ENCODE assay signal across 8 mouse cellular contexts in the genomic region with DNA sequence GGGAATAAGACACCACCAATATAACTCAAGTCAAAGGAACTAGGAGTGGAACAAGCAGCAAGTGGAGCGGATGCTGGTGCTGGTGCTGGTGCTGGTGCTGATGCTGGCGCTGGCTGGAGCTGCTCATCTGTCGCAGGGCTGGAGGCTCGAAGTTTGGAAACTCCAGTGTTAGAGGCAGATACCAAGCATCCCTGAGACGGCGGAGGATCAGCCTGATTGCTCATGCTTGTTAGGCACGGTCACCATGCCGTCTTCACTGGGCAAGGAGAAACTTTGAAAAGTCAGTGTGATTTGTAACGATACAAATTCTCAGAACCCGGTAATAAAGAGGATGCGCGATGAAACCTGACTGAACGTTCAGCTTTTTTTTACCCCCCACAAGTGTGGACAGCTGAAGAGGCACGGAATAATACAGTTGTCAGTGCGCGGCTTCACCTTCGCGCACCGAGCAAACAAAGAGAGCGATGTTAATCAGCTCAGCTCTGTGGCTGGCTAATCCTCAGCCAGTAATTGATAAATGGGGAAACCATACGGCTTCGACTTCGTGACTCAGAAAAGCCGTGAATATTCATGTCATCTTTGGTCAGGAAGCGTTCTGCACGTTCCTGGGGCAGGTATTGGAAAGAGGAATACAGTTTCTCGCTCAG.
DNase-seq lines count a peak whose midpoint lies in the region; ATAC-seq lines count a peak whose summit lies in the region.

No protein-coding gene starts in this region.

- peak overlapping the region; percentile 78 for H3K4me2 ChIP-seq in embryonic facial prominence, embryonic 11.5 days (ENCODE audit: low read depth, low read length)
- peak overlapping the region; percentile 93 for H3K4me2 ChIP-seq in hindbrain, embryonic 14.5 days (replicated peaks)
- peak overlapping the region; percentile 73 for H3K4me2 ChIP-seq in midbrain, embryonic 14.5 days (ENCODE audit: low read length)

- peak; percentile 5 to 12 for DNase-seq in layer of hippocampus, postnatal 10 days (ENCODE audit: low spot score in 2 of 2)
- no peak for DNase-seq in layer of hippocampus, adult 9-11 months
- peak; percentile 35 for DNase-seq in embryonic facial prominence, embryonic 11.5 days (ENCODE audit: low spot score)
- DNase-seq in hindbrain, embryonic 14.5 days (ENCODE audit: low spot score), result peak; percentile 41
- peak; percentile 71 for DNase-seq in midbrain, embryonic 14.5 days
- DNase-seq in spleen, adult 18-20 months, result no peak
- DNase-seq in ovary, postnatal 36 days (ENCODE audit: low spot score), result no peak

- no peaks in the 10 kb centered on the region for H3K4me1 ChIP-seq in embryonic facial prominence, embryonic 11.5 days (ENCODE audit: control insufficient read depth, insufficient read depth, low read length)
- H3K4me1 ChIP-seq in hindbrain, embryonic 14.5 days (replicated peaks; ENCODE audit: control insufficient read depth, insufficient read depth, low read length), result peaks cover 7% of the 10 kb centered on the region
- peaks cover 6% of the 10 kb centered on the region; the same call in 1 of the 2 replicates for H3K4me1 ChIP-seq in midbrain, embryonic 14.5 days (ENCODE audit: control insufficient read depth, insufficient read depth, low read length)

- no peaks in the 10 kb centered on the region for H3K9me3 ChIP-seq in embryonic facial prominence, embryonic 11.5 days (replicated peaks; ENCODE audit: control insufficient read depth, low read length)
- H3K9me3 ChIP-seq in hindbrain, embryonic 14.5 days (ENCODE audit: control insufficient read depth, low read length), result no peaks in the 10 kb centered on the region
- no peaks in the 10 kb centered on the region for H3K9me3 ChIP-seq in midbrain, embryonic 14.5 days (ENCODE audit: control insufficient read depth, low read length)

- H3K27ac ChIP-seq in embryonic facial prominence, embryonic 11.5 days (replicated peaks; ENCODE audit: low read depth, low read length), result no peak overlapping the region
- no peak overlapping the region for H3K27ac ChIP-seq in hindbrain, embryonic 14.5 days
- no peak overlapping the region for H3K27ac ChIP-seq in midbrain, embryonic 14.5 days (replicated peaks; ENCODE audit: low read depth, low read length)

- no peak; the same call in 1 of the 2 replicates for ATAC-seq in embryonic facial prominence, embryonic 11.5 days (replicated peaks; ENCODE audit: insufficient number of reproducible peaks, low FRiP score, low TSS enrichment, low read depth)
- 0 out of 2 replicates have a peak, but pooled peaks have one; percentile 64 for ATAC-seq in hindbrain, embryonic 14.5 days (ENCODE audit: low FRiP score)
- peak; percentile 51; the same call in 1 of the 2 replicates for ATAC-seq in midbrain, embryonic 14.5 days (ENCODE audit: low FRiP score, low TSS enrichment)
- ATAC-seq in inflammation-experienced regulatory T-cells, adult 6 months, result no peak

- H3K9ac ChIP-seq in embryonic facial prominence, embryonic 11.5 days (replicated peaks; ENCODE audit: low read length), result peak overlapping the region; percentile 34
- H3K9ac ChIP-seq in hindbrain, embryonic 14.5 days, result peak overlapping the region; percentile 61
- peak overlapping the region; percentile 41; the same call in 1 of the 2 replicates for H3K9ac ChIP-seq in midbrain, embryonic 14.5 days (replicated peaks; ENCODE audit: low read length)

- H3K27me3 ChIP-seq in embryonic facial prominence, embryonic 11.5 days (ENCODE audit: control insufficient read depth, insufficient read depth, low read length), result no peaks in the 10 kb centered on the region
- peaks cover 27% of the 10 kb centered on the region for H3K27me3 ChIP-seq in hindbrain, embryonic 14.5 days (ENCODE audit: control insufficient read depth, insufficient read depth, low read length)
- peaks cover 33% of the 10 kb centered on the region for H3K27me3 ChIP-seq in midbrain, embryonic 14.5 days (ENCODE audit: control insufficient read depth, insufficient read depth, low read length)

- H3K4me3 ChIP-seq in embryonic facial prominence, embryonic 11.5 days (ENCODE audit: low read depth, low read length), result peak overlapping the region; percentile 36
- peak overlapping the region; percentile 42 for H3K4me3 ChIP-seq in hindbrain, embryonic 14.5 days (replicated peaks; ENCODE audit: low read length)
- peak overlapping the region; percentile 36 for H3K4me3 ChIP-seq in midbrain, embryonic 14.5 days (replicated peaks; ENCODE audit: low read depth, low read length)

- no peaks in the 10 kb centered on the region for H3K36me3 ChIP-seq in embryonic facial prominence, embryonic 11.5 days (replicated peaks; ENCODE audit: control insufficient read depth, insufficient read depth, low read depth, low read length)
- no peaks in the 10 kb centered on the region for H3K36me3 ChIP-seq in hindbrain, embryonic 14.5 days (replicated peaks; ENCODE audit: control insufficient read depth, insufficient read depth)
- H3K36me3 ChIP-seq in midbrain, embryonic 14.5 days (ENCODE audit: control insufficient read depth, insufficient read depth, low read length), result no peaks in the 10 kb centered on the region

- WGBS in embryonic facial prominence, embryonic 11.5 days, result 4% methylated on average over 27 of the region's 27 CpGs
- WGBS in hindbrain, embryonic 14.5 days, result 3% methylated on average over 27 of the region's 27 CpGs
- under 1% methylated on average over 27 of the region's 27 CpGs for WGBS in midbrain, embryonic 14.5 days

Comparison
In these comparisons a context has a peak if more than half of its experiments do, and no peak if none do; other contexts are left out.
1. DNase-seq: peak in layer of hippocampus, postnatal 10 days (2 of 2), embryonic facial prominence, embryonic 11.5 days (single experiment), hindbrain, embryonic 14.5 days (single experiment) and midbrain, embryonic 14.5 days (single experiment); none in layer of hippocampus, adult 9-11 months (single experiment), spleen, adult 18-20 months (0 of 2) and ovary, postnatal 36 days (single experiment).
2. ATAC-seq: peak in hindbrain, embryonic 14.5 days (single experiment) and midbrain, embryonic 14.5 days (single experiment); none in embryonic facial prominence, embryonic 11.5 days (single experiment) and inflammation-experienced regulatory T-cells, adult 6 months (single experiment).
3. Peak in every context shown above with its lines, with median percentiles within 50 percentile points of each other: H3K4me2 ChIP-seq, H3K4me3 ChIP-seq and H3K9ac ChIP-seq.